Mouse (Mus musculus): Measurements from ENCODE around the gene Ireb2. TPM values are rescaled to one million over a fixed set of nuclear protein-coding genes. Genes with fewer than 3 reads are reported as not detected.
"Not testable (repeated sequence)": the region's sequence is repeated elsewhere in the genome, so short reads cannot be mapped to it uniquely, and the experiment has no call there.

The Ireb2 gene
- total RNA-seq, 2 experiments from 2014 or later, result 30.2 to 33.1 TPM

DNA sequence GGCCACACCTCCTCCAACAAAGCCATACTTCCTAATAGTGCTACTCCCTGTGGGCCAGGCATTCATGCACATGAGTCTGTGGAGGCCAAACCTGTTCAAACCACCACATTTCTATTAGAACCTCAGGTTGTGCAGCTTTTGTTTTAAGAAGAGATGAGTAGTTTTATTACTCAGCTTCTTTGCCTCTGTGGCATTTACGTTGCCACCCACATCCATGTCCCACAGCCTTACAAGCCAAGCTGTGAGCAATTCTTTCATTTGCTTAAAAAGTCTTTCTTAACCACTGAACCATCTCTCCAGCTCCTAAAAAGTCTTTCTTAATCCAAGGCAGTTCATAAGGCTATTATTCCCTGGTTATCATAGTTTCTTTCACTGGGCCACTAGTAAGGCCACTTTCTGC, 15.2 kb downstream of the Ireb2 start:
- DNase-seq (ENCODE audit: low spot score), result no peak
- intact Hi-C loops (cut with DNase I), result no loop called here

DNA sequence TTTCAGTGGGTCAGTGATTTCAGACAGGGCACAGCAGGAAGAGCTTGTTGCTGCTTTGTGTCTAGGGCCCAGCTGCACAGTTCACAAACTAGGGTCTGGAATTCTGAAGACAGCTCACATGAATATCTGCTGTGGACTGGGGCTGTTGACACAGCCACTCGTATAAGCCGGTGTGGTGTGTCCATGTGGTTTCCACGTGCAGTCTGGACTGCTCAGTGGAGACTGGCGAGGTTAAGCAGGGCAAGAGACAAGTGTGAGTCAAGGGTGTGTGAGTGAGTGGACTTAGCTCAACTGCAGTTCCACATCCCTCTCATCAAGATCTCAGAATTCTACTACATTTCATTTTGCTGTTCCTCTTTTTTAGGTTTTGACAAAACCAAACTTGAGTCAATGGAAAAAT, 28.5 kb downstream of the Ireb2 start:
- intact Hi-C loops (cut with DNase I), result no loop called here
- DNase-seq (ENCODE audit: low spot score), result no peak

DNA sequence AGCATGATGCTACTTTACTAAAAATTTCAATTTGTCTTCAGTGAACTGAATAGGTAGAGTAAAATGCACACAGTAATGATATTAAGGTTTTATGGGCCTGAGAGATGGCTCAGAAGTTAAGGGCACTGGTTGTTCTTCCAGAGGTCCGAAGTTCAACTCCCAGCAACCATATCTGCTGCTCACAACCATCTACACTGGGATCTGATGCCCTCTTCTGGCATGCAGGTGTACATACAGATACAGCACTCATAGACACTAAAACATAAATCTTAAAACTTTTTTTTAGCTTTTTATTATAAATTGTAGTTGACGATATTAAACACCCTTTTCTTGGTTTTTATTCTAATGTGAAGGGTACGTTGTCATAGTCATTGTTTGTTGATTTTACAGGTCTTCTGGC, 33.5 kb downstream of the Ireb2 start:
- no peak for DNase-seq (ENCODE audit: low spot score)
- intact Hi-C loops (cut with DNase I), result no loop called here

DNA sequence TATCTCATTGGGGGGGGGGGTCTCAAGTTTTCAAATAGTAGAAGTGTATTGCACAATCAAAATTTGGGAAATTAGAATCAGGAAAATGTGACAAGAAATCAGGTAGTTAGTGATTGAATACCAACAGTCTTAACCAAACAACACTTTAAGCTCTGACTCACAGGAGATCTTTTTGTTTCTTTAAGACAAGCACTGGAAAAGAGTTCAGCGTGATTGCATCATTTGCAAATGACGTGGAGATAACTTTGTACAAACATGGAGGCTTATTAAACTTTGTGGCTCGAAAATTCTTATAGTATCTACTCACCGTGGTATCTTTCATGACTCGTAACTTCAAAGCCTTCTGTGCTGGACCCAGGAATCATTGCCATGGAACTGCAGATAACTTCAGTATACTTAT, 45.9 kb downstream of the Ireb2 start:
- DNase-seq (ENCODE audit: low spot score), result no peak
- intact Hi-C loops (cut with DNase I), result no loop called here

DNA sequence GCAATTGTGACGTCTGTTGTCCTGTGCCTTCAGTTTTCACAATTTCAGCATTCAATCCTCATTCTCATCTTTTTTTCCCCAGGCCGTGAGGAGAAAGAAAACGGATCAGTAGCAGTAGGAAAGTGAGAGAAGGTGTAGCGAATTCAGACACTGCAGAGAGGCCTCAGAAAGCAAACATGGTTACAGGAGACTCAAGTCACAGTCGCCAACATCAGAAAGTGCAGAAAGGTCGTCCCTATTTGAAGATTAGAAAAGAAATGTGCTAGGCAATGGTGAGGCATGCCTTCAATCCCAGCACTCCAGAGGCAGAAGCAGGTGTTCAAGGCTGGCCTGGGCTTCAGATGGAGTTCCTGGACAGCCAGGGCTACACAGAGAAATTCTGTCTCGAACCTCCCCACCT, 52.0 kb downstream of the Ireb2 start:
- intact Hi-C loops (cut with DNase I), result no loop called here
- no peak for DNase-seq (ENCODE audit: low spot score)

DNA sequence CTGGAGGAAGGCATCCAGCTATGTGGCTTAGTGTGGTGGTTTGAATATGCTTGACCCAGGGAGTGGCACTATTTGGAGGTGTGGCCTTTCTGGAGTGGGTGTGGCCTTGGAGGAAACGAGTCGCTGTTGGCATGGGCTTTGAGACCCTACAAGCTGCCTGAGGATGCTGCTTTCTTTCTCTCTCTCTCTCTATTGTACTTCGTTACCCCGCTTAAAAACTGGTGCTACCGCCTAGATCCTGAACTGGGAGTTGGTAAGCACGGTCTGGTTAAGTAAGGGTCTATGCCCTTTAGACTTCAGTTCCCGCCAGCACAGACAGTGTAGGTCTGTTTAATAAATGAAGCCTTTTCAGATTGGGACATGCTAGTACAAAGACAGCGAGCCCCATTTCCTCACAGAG, 52.8 kb downstream of the Ireb2 start:
- intact Hi-C loops (cut with DNase I), result loop anchor here (2.0 kb wide), 1 partner anchor 34 kb away; the partner anchor contains the start of genes AY074887 and Psma4
- no peak for DNase-seq (ENCODE audit: low spot score)

DNA sequence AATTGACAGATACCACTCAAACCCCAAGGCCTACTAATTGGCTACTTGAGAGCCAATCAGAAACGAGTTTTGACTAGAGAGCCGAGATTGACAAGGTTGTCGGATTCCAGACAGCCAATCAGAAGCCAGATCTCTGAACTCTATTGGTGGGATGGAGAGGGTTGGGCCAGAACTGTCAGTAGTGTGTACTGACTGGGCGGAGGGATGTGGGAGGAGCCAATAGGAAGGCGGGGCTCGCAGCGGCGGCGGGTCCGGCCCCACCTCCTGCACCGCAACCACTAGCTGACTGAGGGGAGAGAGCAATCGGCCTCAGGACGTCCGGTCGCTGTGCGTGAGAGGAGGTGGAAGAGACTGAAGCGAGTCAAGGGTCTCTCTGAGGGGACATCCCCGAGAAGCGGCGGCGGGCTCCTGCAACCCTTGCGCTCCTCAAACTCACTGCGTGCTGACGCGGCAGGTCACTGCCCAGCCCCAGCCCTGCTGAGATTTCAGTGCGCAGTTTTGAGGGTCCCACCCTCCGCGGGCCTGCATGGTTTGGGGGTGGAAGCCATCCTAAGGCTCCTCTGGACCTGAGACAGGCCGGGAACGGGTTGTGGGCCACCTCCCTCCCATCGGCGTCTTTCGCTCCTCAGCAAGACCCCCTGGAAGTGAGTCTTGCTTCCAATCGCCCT, 53.6 kb downstream of the Ireb2 start, which contains the start of gene Hykk:
Gene Hykk (plus strand): TSS at position 274 of the 668 bp plus-strand sequence.
- DNase-seq (ENCODE audit: low spot score), result peak; percentile 82
- intact Hi-C loops (cut with DNase I), result loop anchor here (2.0 kb wide), 1 partner anchor 34 kb away; the partner anchor contains the start of genes AY074887 and Psma4

DNA sequence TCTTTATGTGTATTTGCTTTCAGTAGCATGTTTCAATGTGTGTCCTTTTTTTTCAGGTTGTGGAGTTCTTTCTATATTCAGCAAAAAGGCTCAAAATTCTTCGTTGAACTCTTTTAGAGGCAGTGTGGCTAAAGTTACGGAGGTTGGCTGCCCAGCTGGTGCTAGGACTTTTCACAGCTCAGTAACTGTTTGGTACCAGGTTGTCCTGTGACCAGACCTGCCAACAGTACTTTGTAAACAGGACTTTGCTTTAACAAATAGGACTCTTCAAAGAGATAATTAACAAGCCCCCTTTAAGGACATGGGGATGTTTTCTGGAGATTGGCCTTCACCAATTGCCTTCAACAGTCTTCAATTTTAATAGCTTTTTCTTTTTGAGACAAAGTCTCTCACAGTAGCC, 54.6 kb downstream of the Ireb2 start:
- intact Hi-C loops (cut with DNase I), result no loop called here
- no peak for DNase-seq (ENCODE audit: low spot score)

DNA sequence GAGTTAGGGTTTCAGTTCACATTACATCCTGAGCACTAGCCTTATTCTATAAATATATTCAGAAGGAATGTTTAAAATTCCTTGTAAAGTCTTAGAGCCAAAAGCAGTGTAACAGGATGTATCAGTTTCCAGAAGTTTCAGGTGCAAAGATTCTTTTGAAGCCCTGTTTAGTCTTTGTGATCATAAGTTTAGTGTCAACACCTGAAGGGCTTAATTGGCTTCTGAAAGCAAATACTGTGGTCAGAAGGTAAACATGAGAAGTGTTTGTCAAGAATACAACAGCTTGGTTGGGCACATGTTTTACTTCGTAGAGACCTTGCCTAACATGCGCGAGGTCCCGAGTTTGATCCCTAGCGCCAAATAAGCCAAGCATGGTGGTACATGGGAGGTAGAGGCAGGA, 55.2 kb downstream of the Ireb2 start:
- DNase-seq (ENCODE audit: low spot score), result no peak
- intact Hi-C loops (cut with DNase I), result no loop called here

DNA sequence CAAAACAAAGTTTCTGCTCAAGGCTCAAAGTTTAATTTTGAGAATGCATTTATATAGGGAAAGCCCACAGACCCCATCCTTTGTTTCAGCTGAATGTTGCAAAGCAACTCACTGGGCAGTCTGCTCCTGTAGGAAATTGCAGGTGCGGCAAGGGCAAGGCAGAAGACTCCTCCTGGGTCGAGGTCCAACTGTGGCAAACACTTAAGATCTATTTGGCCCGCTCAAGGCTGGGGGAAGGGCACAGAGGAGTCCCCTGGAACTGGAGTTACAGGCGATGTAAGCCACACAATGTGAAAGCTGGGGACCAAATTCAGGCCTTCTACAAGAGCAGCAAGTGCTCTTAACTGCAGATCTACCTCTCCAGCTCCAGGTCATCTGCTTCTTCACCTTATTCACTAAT, 56.4 kb downstream of the Ireb2 start:
- intact Hi-C loops (cut with DNase I), result no loop called here
- DNase-seq (ENCODE audit: low spot score), result no peak

DNA sequence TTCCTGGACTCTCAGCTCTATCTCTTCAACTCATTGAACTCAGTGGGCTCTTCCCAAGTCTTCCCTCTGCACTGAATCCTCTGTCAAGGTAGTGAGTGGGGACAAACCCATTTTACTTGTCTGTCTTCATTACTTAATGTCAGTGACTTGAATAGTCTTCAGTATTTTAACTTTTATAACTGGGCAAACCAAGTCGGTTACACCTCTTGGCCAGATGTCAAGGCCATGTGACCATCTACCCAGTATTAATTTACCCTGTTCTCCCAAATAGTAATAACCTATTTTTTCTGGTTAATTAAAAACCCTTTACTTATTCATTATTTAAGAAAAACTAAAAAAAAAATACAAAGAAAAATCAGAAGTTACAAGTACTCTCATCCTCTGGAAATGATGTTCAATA, 67.2 kb downstream of the Ireb2 start:
- intact Hi-C loops (cut with DNase I), result no loop called here

DNA sequence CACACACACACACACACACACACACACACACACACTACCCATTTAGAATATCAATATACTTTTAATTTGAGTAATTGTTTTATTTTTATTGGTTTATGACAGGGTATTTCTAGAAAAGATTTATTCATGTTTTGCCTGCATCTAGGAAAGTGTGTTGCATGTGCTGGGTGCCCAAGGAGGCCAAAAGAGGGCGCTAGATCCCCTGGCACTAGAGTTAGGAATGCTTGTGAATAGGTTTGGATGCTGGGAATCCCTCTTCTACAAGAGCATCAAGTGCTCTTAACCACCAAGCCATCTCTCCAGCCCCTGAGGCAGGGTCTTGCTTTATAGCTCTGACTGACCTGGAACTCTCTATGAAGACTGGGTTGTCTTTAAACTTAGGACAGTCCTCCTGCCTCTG, 68.2 kb downstream of the Ireb2 start:
- DNase-seq (ENCODE audit: low spot score), result no peak
- intact Hi-C loops (cut with DNase I), result no loop called here

More for the DNA sequence above, 67.2 kb downstream of the Ireb2 start:
- DNase-seq (ENCODE audit: low spot score), result no peak

DNA sequence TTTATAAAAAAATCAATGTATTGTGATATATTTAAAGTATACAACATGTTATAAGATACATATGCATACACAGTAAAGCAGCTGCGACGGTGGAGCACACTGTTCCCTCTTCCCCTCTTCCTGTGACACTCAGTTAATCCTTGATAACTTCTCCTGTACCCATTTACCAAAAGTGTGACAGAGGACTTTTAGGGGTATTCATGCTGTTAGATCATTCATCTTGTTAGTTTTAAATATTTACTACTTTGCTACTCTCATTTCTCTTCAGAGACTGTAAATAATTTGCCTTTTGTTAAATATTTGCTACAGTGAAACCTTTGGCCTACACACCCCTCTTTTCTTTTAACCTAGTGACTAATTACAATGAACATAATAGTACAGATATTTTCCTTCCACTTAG, 68.8 kb downstream of the Ireb2 start:
- intact Hi-C loops (cut with DNase I), result no loop called here
- DNase-seq (ENCODE audit: low spot score), result no peak

DNA sequence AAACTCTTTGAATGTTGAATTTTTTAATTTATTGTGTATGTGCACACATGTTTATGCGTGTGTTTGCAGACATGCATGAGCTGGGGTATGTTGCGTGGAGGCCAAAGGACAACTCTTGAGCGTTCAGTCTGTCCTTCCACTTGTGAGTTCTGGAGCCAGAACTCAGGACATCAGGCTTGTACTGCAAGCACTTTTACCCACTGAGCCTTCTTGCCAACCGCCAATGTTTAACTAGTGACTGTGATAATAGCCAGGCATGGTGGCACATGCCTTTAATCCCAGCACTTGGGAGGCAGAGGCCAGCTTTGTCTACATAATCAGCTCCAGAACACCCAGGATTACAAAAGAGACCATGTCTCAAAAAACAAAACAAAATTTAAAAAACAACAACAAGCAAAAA, 78.5 kb downstream of the Ireb2 start:
- no peak for DNase-seq (ENCODE audit: low spot score)
- intact Hi-C loops (cut with DNase I), result no loop called here

DNA sequence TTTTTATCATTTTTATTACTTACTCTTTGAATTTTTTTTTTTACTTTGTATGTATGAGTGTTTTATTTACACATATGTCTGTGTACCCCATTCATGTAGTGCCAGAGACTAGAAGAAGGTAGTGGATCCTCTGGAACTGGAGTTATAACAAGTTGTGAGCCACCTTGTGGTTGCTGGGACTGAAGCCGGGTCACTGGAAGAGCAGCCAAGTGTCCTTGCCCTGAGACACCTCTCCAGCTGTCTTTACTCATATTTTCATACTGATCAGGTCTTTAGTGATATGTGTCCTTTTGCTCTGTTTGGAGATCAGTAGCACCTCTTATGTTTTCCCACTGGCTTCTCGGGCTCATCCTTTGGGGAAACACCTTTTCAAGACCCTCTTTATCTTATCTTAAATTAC, 80.9 kb downstream of the Ireb2 start:
- DNase-seq (ENCODE audit: low spot score), result no peak
- intact Hi-C loops (cut with DNase I), result no loop called here

DNA sequence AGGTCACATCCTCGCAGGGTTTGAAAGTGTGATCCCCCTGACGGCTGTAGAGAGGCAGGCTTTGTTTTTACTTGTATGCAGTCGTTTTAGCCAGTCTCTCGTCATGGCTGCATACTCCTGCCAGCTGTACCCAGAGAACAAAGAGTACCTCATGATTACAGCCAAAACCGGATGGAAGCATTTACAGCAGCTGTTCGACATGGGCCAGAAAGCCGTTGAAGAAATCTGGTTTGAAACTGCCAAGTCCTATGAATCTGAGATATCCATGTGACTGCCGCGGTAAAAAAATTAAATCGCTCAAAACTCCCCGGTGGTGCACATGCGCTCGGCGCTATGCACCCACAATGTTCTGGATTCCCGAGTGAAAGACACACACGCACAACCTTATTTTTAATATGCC, 82.7 kb downstream of the Ireb2 start:
- intact Hi-C loops (cut with DNase I), result no loop called here
- no peak for DNase-seq (ENCODE audit: low spot score)

DNA sequence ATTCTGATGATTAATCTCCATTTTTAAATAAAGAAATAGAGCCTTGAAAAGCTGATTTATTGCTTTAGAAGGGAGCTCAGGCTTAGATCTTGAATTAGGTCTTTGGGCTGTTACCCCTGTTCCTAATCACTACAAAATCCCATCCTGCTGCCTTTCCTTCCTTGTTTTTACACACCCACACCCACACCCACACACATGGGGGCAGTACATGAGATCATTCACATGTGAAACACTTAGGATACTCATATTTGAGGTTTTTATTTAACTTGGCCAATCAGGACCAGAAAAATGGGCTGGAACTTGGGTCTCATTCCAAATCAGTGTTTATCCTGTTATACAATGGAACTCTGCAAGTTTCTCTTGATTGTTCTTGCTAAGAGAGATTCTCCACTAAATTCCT, 85.9 kb downstream of the Ireb2 start:
- intact Hi-C loops (cut with DNase I), result no loop called here
- no peak for DNase-seq (ENCODE audit: low spot score)

DNA sequence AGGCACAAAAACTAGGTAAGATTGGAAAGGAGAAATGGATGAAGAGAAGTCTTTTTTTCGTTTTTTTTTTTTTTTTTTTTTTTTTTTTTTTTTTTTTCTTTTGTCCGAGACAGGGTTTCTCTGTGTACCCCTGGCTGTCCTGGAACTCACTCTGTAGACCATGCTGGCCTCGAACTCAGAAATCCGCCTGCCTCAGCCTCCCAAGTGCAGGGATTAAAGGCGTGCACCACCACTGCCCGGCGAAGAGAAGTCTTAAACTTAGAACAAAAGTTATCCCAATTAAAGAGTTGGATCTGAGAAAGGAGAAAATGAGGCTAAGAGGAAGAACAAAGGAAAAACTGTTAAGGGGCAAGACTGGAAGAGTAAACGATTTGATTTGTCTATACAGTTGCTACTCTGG, 86.6 kb downstream of the Ireb2 start:
- intact Hi-C loops (cut with DNase I), result loop anchor here (2.0 to 5.0 kb wide), 2 partner anchors 33 to 218 kb away; partner anchors contain the start of genes Hykk and Wdr61
- not testable (repeated sequence) for DNase-seq (ENCODE audit: low spot score)

DNA sequence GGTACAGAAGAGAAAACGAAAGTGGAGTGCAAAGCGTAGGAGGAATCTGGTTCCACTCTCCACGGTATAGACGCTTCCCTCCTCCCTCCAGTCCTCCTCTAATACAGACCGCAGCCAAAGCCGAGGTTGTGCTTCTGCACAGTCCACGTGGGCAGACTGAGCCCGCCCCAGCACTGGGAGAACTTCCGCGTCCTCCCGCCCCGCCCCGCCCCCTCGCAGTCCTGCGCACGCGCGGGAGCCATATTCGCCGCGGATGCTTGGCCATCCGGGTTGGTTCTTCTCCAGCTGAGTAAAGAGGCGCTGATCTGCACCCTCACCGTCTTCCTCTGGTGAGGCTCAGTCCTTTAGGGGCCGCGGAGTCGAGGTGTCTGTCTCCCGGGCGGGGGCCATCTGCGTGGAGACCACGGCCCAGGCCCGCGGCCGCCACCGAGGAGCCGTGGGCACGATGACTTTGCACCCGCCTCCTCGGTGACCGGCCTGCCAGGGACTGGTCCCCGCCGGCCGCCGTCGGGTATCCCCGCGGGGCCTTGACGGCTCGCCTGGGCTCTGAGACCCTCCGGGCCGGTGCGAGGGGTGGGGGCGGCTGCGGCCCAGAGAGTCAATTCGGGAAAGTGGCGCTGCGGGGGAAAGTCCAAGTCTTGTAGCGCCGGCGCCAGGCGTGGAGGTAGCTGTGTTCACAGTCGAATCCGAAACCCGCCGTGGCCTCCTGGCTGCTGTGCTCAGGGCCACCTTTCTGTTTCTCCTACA, 87.2 kb downstream of the Ireb2 start, which contains the start of the genes Psma4 and AY074887:
Gene Psma4 (plus strand): TSS at position 216 of the 747 bp plus-strand sequence.
Gene AY074887 (minus strand): TSS at position 424 of the 747 bp plus-strand sequence.
- peak; percentile 78 for DNase-seq (ENCODE audit: low spot score)
- intact Hi-C loops (cut with DNase I), result loop anchor here (2.0 to 5.0 kb wide), 2 partner anchors 34 to 218 kb away; partner anchors contain the start of genes Hykk and Wdr61

DNA sequence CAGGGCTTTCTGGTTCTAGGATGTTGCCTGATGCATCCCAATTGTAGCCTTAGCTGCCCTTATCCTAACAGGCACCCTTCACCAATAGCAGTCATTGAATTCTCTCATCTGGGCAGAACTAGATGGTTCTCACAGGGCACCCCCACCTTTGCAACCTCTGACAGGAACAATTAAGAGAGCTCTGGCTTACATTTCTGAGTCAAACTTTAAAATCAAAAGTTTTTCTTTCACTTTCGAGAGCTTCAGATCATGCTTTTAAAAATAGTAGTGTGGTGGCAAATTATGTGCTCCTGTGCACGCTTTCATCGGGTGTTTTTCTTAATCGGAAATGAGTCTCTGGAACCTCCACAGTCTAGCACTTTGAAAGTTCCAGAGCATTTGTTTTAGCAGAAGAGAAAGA, 97.5 kb downstream of the Ireb2 start:
- intact Hi-C loops (cut with DNase I), result no loop called here
- no peak for DNase-seq (ENCODE audit: low spot score)

Data from heart, postnatal 25 days (tissue).